Mouse (Mus musculus): ENCODE data around the gene Zbtb38. TPM values are rescaled to one million over a fixed set of nuclear protein-coding genes. Genes with fewer than 3 reads are reported as not detected.

Gene Zbtb38
- total RNA-seq (2021): 10 to 100 TPM; 57.6 to 58.8 TPM

DNA sequence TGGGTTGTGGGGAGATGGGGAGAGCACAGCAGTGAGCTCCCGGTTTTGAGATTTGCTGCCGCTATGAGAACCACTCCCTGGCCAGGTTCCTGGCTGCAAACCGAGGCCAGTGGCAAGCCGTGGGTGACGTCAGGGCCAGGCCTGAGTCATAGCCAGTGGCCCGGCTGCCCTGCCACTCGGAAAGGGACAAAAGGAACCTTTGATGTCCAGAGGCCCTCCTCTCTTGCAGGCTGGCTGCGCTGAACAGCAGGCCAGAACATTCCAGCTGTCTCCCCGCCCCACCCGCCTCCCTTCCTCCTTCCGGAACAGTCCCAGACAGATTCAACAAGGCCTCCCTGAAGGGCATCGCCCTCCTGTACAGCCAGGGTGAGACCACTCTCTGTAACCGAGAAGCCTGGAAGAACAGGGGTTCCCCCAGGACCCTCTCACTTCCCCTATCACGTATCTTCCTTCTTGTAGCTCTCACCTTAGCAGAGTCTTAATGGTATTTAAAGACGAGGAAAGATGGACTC lies at the start of gene Zbtb38:
Gene Zbtb38, minus strand, starts transcription at position 229 of the 512 bp plus-strand sequence.
- intact Hi-C loops (cut with DNase I): no loop called here

DNA sequence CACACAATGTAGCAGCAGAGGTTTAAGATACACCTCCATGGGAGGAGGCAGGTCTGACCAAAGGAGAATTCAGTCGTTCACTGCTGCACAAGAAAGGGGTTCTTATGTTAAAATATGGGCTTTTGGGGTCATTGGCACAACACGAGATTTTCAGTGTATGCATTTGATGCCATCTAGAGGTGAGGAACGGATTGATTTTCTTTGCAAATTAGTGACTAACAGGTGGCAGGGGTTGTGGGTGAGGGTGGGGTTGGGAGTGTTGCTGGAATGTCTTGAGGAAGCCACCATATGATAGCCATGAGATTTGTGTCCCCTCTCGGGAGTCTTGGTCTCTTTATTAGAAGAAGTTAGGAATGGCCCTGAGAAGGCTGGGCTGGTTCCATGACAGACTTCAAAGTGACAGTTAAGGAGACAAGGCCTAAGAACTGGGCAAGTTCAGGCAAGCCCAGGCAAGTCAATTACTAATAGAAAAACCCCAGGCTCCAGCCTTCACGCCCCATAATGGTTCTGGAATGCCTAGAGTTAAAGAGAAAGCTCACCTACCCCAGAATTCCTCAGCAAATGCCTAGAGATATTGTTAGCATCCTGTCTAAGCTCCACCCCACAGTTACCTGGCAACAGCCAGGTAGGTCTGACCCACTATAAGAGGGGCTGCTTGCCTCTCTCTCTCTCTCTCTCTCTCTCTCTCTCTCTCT lies 47.6 kb upstream of the Zbtb38 start:
- intact Hi-C loops (cut with DNase I): no loop called here
- no peak for DNase-seq (ENCODE audit: low spot score in 2 of 2)

More for the DNA sequence above, at the start of gene Zbtb38:
- peak; percentile 42 to 61 for DNase-seq (ENCODE audit: low spot score in 2 of 2)

DNA sequence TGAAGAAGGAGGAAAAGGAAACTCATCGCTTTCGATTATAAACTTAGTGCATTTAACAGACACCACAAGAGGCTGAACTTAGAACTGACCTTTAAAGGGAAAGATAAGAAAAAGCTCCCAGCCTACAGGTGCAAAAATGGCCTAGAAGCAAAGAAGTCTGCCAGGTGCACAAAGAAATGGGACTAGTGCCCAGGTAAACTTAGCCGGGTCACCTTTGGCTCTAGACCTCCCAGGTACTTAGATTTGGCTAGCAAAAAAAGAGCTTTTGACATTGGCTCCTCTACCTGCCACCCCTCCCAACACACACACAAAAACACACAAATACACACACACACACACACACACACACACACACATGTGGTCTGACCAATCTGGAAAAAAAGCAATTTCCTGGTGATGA lies 44.7 kb upstream of the Zbtb38 start:
- intact Hi-C loops (cut with DNase I): no loop called here
- no peak for DNase-seq (ENCODE audit: low spot score in 2 of 2)

DNA sequence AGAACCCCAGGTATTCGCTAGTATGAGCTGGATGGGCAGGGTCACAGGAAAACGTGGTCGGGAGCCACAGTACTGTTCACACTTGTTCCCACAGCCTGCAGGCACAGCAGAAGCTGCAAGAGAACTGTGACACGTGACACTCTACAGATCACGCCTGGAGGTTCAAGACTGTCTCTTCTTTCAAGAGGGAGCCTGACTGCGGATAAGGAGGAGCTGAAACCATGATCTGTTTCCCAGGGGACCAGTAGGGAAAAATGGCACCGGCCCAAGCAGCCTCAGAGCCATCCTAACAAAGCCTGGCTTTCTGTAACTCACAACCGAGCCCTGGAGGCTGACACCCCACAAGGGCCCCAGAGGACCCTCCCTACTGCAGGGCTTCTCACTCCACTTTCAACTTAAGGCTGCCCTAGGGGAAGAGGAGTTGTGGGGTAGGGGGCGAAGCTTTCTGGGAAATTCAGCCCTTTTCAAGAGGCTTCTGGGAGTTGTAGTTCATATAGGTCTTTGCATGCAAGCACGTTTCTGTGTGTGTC lies 42.8 kb upstream of the Zbtb38 start:
- DNase-seq (ENCODE audit: low spot score in 2 of 2): peak; percentile 45 to 72
- intact Hi-C loops (cut with DNase I): no loop called here

DNA sequence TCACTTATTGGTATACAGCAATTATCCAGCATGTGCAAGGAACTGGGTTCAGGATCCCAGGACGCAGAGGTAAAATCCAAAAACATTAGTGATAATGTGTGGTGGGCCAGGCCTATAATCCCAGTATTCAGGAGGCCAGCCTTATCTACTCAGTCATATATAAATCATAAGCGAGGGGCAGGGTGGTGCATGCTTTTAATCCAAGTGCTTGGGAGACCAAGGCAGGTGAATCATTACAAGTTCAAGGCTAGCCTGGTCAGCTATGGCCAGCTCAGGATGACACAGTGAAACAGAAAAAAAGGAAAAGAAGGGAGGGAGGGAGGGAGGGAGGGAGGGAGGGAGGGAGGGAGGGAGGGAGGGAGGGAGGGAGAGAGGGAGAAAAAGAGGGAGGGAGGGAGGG lies 42.0 kb upstream of the Zbtb38 start:
- intact Hi-C loops (cut with DNase I): no loop called here
- no peak for DNase-seq (ENCODE audit: low spot score in 2 of 2)

DNA sequence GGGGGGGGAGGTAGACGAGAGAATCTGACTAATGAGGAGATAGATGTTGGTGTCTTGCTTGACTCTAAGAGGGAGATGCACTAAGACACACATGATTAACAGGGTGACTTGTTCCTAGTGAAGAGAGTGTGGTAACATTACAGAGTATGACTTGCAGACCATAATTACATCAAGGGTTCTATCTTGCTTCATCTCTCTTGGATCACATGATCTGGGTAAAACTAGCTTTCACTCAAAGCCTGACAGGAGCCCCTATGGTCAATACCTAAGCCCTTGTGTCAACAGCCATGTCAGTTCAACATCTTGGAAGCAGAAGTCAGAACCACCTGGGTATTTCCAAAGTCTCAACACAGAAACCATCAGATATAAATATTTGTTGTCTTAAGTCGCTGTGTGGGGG lies 39.9 kb upstream of the Zbtb38 start:
- intact Hi-C loops (cut with DNase I): no loop called here
- DNase-seq (ENCODE audit: low spot score in 2 of 2): no peak

DNA sequence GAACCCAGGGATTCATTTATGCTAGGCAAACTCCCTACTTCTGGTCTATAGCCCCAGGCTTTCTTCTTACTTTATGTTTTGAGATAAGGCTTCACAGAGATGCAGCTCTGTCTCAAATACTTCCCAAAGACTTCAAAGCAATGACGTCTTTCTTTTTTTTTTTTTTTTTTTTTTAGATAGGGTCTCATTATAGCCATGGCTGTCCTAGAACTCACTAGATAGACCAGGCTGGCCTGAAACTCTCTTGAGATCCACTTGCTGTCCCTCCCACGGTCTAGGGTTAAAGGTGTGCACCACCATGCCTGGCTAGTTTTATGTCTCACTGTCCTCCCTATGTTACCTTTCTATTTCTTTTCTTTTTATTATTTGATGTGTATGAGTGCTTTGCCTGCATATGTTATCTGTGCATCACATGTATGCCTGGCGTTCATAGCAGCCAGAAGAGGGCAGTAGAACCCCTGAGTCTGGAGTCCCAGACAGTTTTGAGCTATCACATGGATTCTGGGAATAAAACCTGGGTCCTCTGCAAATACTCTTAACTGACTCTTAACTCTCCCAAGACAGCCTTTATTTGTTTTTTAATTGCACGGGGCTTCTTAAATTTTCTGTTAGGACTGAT lies 37.9 kb upstream of the Zbtb38 start:
- DNase-seq (ENCODE audit: low spot score in 2 of 2): no peak
- intact Hi-C loops (cut with DNase I): no loop called here

DNA sequence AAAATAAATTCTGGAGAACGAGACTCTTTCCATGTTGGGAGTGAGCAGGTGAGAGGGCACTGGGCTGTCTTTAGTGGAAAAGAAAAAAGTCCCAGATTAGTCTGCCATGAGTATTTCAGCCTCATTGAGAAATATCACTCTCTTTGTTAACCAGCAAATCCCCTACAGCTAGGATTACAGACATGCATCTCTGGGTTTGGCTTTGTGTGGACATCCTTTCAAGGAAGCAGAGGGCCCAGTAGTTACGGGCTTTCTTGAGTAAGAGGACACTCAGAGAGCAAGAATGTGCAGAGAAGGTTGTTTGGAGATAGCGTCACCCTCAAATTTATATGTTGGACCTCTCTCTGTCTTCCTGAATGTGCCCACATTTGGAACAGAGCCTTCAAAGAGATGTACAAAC lies 37.3 kb upstream of the Zbtb38 start:
- no peak for DNase-seq (ENCODE audit: low spot score in 2 of 2)
- intact Hi-C loops (cut with DNase I): no loop called here

DNA sequence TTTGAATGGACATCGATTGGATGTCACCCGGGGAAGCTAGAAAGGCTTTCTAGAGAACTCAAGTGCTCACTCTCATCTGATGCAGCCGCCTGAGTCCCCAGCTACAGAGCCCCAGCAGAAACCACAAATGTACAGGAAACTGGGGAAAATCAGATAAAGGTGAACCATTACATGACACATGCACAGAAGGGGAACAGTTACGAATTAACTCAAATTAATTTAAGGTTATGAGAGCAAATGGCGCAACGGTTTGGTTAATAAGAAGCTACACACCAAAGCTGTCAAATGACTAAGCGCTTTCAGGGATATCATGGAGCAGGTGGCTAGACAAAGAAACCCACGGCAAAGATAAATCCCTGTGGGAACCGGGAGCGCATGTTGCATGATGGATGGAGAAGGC lies 35.2 kb upstream of the Zbtb38 start:
- DNase-seq (ENCODE audit: low spot score in 2 of 2): no peak
- intact Hi-C loops (cut with DNase I): no loop called here

DNA sequence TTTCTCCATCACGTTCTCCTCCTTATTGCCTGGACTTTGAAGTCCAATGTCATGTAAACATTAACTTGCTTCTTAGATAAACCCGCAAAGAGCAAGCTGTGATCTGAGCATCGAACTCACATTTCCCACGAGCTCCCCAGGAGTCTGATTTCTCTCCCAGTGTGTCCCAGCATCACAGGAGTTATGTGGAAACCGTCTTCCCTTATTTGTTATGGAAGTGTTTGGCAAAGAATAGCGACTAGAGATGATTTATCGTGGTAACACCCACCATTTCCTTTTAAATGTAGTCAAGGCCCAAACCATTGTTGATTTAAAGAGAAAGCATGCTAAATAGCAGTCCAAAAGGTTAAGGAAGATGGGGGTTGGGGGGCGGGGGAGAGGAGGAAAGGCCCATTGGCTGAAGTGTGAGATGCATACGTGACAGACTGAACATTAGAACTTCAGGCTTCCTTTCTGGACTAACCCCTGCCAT lies 33.3 kb upstream of the Zbtb38 start:
- DNase-seq (ENCODE audit: low spot score in 2 of 2): no peak
- intact Hi-C loops (cut with DNase I): no loop called here

DNA sequence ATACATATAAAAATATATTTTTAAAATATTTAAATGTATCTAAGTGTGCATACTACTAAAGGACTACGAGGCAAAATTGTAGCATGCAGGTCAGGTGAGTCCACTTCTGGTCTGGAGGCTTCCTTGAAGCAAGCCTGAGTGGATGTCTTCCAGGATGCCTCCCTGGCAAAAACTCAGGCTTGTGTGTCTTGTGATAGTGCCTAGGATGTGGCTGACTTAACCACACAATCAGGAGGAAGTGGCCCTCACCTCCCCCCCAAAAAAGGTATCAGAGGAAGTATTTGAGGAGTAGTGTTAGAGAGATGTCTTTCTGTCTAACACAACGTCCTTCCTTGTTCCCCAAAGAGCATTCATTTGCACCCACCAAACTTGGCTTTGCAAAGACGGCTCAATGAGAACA lies 32.6 kb upstream of the Zbtb38 start:
- no peak for DNase-seq (ENCODE audit: low spot score in 2 of 2)
- intact Hi-C loops (cut with DNase I): no loop called here

DNA sequence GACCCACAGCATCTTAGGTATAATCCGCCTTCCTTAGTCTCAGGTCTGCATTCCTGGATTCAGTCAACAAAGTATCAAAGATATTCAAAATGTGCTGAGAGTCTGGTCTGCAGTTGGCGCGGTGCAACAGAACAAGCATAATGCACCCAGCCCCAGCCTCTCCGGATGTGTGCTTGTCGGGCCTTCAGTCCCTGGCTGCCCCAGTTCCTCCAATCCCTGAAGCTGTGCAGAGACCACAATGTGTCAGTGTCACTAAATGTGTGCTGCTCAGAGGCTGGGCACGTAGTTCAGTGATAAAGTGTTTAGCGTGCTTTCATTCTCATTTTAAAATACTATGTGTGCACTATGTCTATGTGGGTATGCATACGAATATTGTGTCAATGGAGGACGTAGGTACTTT lies 31.0 kb upstream of the Zbtb38 start:
- no peak for DNase-seq (ENCODE audit: low spot score in 2 of 2)
- intact Hi-C loops (cut with DNase I): no loop called here

DNA sequence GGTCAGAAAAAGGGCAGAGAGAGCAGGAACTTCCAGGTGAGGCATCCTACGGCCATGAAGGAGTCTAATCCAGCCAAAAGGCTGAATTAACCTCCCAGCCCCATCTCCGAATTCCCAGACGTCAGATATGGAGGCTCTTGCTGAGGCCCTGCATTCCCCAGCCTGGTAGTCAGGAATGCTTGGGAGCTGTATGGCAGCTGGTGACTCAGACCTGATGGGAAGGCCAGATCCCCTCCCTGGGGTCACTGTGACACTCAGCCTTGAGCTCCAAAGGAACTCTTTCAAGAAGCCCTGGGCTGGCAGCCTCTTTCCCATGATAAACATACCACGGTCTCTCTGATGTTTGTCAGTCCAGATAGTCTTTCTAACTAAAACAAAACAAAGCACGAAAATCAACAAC lies 30.6 kb upstream of the Zbtb38 start:
- no peak for DNase-seq (ENCODE audit: low spot score in 2 of 2)
- intact Hi-C loops (cut with DNase I): no loop called here

DNA sequence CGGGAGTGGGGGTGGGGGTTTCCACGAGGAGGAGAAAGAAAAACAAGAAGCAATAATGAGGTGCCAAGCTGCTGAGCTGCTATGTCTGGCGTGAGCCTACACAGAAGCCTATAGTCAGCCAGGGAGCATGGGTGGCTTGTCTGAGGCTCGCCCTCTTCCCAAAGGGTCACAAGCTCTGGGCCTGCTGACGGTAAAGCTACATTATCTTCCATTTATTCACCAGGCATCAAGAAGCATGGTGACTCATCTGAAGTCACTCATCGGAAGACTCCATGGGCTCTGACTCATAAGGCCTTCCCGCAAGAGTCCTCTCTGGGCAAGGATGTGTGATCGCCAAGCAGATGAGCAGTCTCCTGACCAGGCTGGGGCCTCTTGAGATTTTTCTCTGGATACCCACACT lies 29.4 kb upstream of the Zbtb38 start:
- DNase-seq (ENCODE audit: low spot score in 2 of 2): peak in 1 of 2 experiments; percentile 24
- intact Hi-C loops (cut with DNase I): no loop called here

DNA sequence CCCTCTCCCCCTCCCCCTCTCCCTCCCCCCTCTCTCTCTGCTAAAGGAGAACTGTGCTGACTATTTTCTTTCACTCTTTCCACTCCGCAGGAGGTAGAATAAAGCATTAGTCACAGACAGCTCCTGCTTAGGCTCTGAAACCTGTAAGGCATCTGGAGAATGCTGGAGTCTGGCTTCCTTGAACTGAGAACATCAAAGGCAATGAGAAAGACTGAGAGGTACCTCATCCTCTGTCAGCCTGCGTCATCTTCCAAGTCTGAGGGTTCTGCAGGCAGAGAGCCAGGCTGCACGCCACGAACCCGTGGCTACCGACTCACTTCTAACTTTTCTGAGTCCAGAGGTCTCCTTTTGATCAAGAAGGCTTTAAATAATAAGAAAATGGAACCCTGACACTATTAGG lies 20.5 kb upstream of the Zbtb38 start:
- intact Hi-C loops (cut with DNase I): no loop called here
- peak in 1 of 2 experiments; percentile 20 for DNase-seq (ENCODE audit: low spot score in 2 of 2)

DNA sequence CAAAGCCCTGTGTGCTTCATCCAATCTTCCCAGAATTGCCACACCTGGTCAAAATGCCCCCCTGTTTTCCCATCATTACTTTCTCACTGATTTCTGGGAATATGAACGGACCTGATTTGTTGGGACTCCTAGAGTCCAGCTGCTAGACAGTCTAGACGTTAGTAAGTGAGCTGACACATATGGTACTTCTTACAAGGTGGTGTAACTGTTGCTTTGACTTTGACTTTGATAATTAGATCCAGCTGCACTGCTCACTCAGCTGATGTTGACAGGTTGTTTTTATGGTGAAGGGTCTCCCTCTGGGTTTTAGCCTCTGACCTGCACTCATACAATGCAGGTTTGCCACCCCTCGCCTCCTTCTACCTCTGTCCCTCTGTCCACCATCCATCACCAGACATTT lies 17.8 kb upstream of the Zbtb38 start:
- no peak for DNase-seq (ENCODE audit: low spot score in 2 of 2)
- intact Hi-C loops (cut with DNase I): no loop called here

DNA sequence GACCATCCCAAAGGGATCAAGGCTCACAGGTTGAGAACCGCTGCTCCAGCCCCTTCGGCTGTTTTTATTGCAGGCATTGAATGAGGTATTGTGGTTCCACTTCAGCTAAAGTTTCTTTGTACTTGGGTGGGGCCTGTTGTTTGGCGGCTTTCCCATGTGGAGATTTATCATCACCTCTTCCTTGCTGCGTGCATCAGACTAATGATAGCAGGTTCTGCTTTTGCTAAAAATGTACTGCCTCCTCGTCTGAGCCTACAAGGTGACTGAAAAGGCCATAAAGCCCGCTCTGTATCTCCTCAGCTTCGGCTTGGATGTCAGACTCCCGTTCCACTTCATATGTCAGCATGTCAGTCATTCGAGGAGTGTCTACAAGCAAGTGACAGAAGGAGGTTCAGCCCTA lies 17.0 kb upstream of the Zbtb38 start:
- no peak for DNase-seq (ENCODE audit: low spot score in 2 of 2)
- intact Hi-C loops (cut with DNase I): no loop called here

DNA sequence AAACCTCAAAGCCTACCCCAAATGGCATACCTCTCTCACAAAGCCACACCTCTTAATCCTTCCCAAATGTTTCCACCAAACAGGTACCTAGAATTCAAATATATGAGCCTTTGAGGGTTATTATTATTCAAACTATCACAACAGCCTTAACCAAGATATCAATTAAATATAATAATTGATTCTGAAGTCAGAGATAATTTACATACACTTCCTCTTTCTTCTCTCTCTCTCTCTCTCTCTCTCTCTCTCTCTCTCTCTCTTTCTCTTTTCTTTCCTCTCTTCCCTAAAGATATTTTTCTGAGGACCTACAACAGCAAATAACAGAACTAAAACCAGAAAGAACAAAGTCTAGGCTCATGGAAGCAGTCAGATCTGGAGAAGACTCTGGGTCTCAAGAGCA lies 15.2 kb upstream of the Zbtb38 start:
- intact Hi-C loops (cut with DNase I): no loop called here
- no peak for DNase-seq (ENCODE audit: low spot score in 2 of 2)

DNA sequence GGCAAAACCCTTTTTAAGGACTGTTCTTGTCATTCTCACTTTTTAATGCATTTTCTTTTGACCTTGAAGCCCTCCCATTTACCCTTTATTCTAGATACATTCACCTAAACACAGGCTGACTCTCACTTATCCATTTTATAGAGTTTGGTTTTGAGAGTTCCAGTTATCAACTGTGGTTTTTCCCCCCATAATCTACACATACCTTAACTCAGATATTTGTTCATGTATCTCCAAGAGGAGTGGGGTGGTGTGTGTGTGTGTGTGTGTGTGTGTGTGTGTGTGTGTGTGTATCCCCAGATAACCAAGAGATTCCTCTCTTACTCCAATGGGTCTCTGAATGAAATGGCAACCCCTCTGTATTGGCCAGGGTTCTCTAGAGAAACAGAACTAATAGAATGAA lies 13.4 kb upstream of the Zbtb38 start:
- intact Hi-C loops (cut with DNase I): no loop called here
- no peak for DNase-seq (ENCODE audit: low spot score in 2 of 2)

DNA sequence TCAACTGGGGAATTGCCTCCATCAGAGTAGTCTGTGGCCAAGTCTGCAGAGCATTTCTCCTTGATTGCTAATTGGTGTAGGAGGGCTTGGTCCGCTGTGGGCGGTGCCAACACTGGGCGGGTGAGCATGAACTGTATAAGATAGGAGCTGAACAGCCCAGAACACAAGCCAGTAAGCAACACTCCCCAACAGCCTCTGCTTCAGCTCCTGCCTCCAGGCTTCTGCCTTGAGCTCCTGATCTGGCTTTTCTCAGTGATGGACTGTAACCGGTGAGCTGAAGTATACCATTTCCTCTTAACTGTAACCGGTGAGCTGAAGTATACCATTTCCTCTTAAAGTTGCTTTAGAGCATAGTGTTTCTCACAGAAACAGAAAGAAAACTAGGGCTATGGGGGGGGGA lies 12.8 kb upstream of the Zbtb38 start:
- intact Hi-C loops (cut with DNase I): no loop called here
- DNase-seq (ENCODE audit: low spot score in 2 of 2): no peak
